7 mouse cellular contexts compared by ENCODE assay signal in the genomic region with DNA sequence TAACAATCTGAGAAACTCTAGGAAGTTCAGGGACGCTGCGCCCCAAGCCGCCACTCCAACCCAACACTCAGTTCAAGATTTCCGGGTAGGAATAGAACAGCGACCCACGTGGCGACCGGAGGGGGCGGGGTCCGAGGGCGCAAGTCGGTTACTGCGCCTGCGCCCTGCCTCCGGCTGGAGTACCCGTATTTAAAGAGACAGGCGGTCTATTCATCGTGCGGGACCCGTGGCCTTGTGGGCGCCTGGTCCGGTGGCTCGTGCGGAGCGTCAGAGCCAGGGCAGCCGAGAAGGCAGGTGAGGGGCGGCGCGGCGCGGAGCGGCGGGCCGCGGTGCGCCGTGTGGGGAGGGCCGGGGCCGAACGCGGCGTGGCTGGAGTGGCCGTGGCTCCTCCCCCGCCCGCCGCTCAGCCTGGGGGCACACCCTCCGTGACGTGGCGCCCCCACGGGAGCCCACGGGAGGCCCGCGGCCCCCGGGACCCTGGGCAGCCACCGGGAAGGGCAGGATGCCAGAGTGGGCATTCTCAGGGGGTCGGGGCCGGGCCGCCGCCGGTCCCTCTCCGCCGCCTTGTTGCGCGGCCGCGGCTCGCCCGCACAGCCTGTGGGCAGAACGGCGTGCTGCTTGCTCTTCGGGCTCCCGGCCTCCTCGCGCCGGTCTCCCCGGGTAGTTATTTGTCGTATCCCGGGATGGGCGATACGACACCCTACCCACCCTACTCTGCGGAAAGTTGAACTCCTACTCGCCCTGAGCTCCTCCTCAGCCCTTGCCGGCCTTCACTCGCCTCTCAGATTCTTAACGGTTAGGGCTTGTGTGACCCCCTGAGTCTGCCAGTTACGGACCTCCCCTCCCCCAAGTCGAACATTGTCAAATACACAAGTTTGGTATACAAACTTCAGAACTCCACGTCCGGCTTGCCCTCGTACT. TPM values are rescaled to one million over a fixed set of nuclear protein-coding genes. Genes with fewer than 3 reads are reported as not detected.
DNase-seq lines count a peak whose midpoint lies in the region; ATAC-seq lines count a peak whose summit lies in the region.

A gene (plus strand): TSS at position 126 of the 921 bp plus-strand sequence.

- H3K4me1 ChIP-seq in intestine, embryonic 15.5 days (replicated peaks) = peaks cover 6% of the 10 kb centered on the region; the same call in 1 of the 2 replicates
- peaks cover 21% of the 10 kb centered on the region for H3K4me1 ChIP-seq in midbrain, embryonic 10.5 days

- H3K36me3 ChIP-seq in intestine, embryonic 15.5 days = peaks cover 6% of the 10 kb centered on the region; the same call in 1 of the 2 replicates
- H3K36me3 ChIP-seq in midbrain, embryonic 10.5 days = peaks cover 32% of the 10 kb centered on the region

- peak; percentile 96 for ATAC-seq in intestine, embryonic 15.5 days

- under 1% methylated on average over 90 of the region's 90 CpGs for WGBS in intestine, embryonic 15.5 days
- under 1% methylated on average over 90 of the region's 90 CpGs for WGBS in midbrain, embryonic 10.5 days

- H3K27ac ChIP-seq in intestine, embryonic 15.5 days = peak within 1 kb of the TSS; percentile 97
- H3K27ac ChIP-seq in midbrain, embryonic 10.5 days (replicated peaks) = peak within 1 kb of the TSS; percentile 98

- no peaks in the 10 kb centered on the region for H3K9me3 ChIP-seq in intestine, embryonic 15.5 days
- H3K9me3 ChIP-seq in midbrain, embryonic 10.5 days (replicated peaks) = no peaks in the 10 kb centered on the region

- DNase-seq in adrenal gland, adult 2 months = peak; percentile 95
- DNase-seq in embryo, embryonic 11.5 days (ENCODE audit: low read depth, low spot score) = peak; percentile 91
- DNase-seq in gastrocnemius, postnatal 36 days = peak; percentile 93
- peak; percentile 94 to 95 for DNase-seq in left cerebral cortex, postnatal 25 days (ENCODE audit: low spot score in 2 of 2)
- peak; percentile 93 for DNase-seq in midbrain, embryonic 10.5 days (ENCODE audit: low spot score)
- DNase-seq in right cerebral cortex, postnatal 4 days = peak; percentile 95

- H3K9ac ChIP-seq in intestine, embryonic 15.5 days = peak within 1 kb of the TSS; percentile 100

- H3K4me3 ChIP-seq in intestine, embryonic 15.5 days (replicated peaks) = peak within 1 kb of the TSS; percentile 99
- peak within 1 kb of the TSS; percentile 93 for H3K4me3 ChIP-seq in midbrain, embryonic 10.5 days

- intact Hi-C loops in gastrocnemius, postnatal 36 days (cut with DNase I) = no loop called here
- intact Hi-C loops in left cerebral cortex, postnatal 25 days (cut with DNase I) = loop anchor here (1.0 to 2.0 kb wide), 2 partner anchors 17 to 90 kb away; a partner anchor contains a TSS

- no peaks in the 10 kb centered on the region for H3K27me3 ChIP-seq in intestine, embryonic 15.5 days (replicated peaks)
- H3K27me3 ChIP-seq in midbrain, embryonic 10.5 days (ENCODE audit: low read depth, poor library complexity, severe bottlenecking) = no peaks in the 10 kb centered on the region

- peak within 1 kb of the TSS; percentile 71 for H3K4me2 ChIP-seq in intestine, embryonic 15.5 days (replicated peaks)

RNA-seq across cellular contexts. Expression of the gene that starts here (rescaled TPM):
- total RNA-seq in adrenal gland, adult 2 months (2021) = 10 to 100 TPM; 19.2 to 27.5 TPM
- polyA plus RNA-seq in adrenal gland, adult 2 months (2012; rRNA removed) = 8.1 and 10.7 TPM in 2 replicates
- total RNA-seq in gastrocnemius, postnatal 36 days (2021) = 10 to 100 TPM; 17.4 to 19.5 TPM
- 20.4 and 22.5 TPM in 2 replicates for polyA plus RNA-seq in intestine, embryonic 15.5 days (2015; fragmentation: Nextera tagmentation; extraction: Ambion mirVana)
- 10 to 100 TPM; 23.1 to 26.4 TPM for total RNA-seq in left cerebral cortex, postnatal 25 days (2021)
- 41.1 and 47.2 TPM in 2 replicates for polyA plus RNA-seq in midbrain, embryonic 10.5 days (2016; fragmentation: Nextera tagmentation; extraction: Ambion mirVana)

Comparison
In these comparisons a context has a peak if more than half of its experiments do, and no peak if none do; other contexts are left out.
1. Peak in every context shown above with its lines: DNase-seq, ATAC-seq, H3K4me3 ChIP-seq and H3K27ac ChIP-seq.